Mouse (Mus musculus): ENCODE results near the gene Sfxn2. TPM values are rescaled to one million over a fixed set of nuclear protein-coding genes. Genes with fewer than 3 reads are reported as not detected.

The Sfxn2 gene
- polyA plus RNA-seq, 1 experiment, result 1.7 TPM

- 67% methylated on average over 3 of the region's 3 CpGs for WGBS
- no peak for DNase-seq (ENCODE audit: low read depth, low spot score)
Measured at GRCm38 (mm10) chr19:46647254-46647653, 74.1 kb downstream of the Sfxn2 start.

Other genes starting within 250 kb of the Sfxn2 start
- 29.0 and 38.8 TPM in 2 replicates for gene Psd, start 246.2 kb upstream of the Sfxn2 start, polyA plus RNA-seq (2012; rRNA removed)
- gene Fbxl15, start 245.2 kb upstream of the Sfxn2 start, polyA plus RNA-seq (2012; rRNA removed), result 14.5 and 19.4 TPM in 2 replicates
- 46.7 and 47.9 TPM in 2 replicates for gene Cuedc2, start 234.7 kb upstream of the Sfxn2 start, polyA plus RNA-seq (2012; rRNA removed)
- gene Mfsd13a, start 232.2 kb upstream of the Sfxn2 start, polyA plus RNA-seq (2012; rRNA removed), result 23.1 and 26.0 TPM in 2 replicates
- gene 2310034G01Rik, start 223.1 kb upstream of the Sfxn2 start, polyA plus RNA-seq (2012; rRNA removed), result 2.4 and 4.9 TPM in 2 replicates
- gene Actr1a, start 177.6 kb upstream of the Sfxn2 start, polyA plus RNA-seq (2012; rRNA removed), result 105 and 119 TPM in 2 replicates
- 6.6 and 8.1 TPM in 2 replicates for gene Sufu, start 176.5 kb upstream of the Sfxn2 start, polyA plus RNA-seq (2012; rRNA removed)
- 16.4 and 19.7 TPM in 2 replicates for gene Trim8, start 71.7 kb upstream of the Sfxn2 start, polyA plus RNA-seq (2012; rRNA removed)
- gene Arl3, start 167 bp upstream of the Sfxn2 start, polyA plus RNA-seq (2012; rRNA removed), result 5.6 and 7.6 TPM in 2 replicates
- gene Wbp1l, start 25.7 kb downstream of the Sfxn2 start, polyA plus RNA-seq (2012; rRNA removed), result 35.5 and 41.8 TPM in 2 replicates
- gene Cyp17a1, start 99.8 kb downstream of the Sfxn2 start, polyA plus RNA-seq (2012; rRNA removed), result 0.25 and 0.82 TPM in 2 replicates
- 3.5 and 5.0 TPM in 2 replicates for gene Borcs7, start 116.5 kb downstream of the Sfxn2 start, polyA plus RNA-seq (2012; rRNA removed)
- gene As3mt, start 134.1 kb downstream of the Sfxn2 start, polyA plus RNA-seq (2012; rRNA removed), result 19.9 and 25.9 TPM in 2 replicates
- 3.3 and 5.6 TPM in 2 replicates for gene Cnnm2, start 188.2 kb downstream of the Sfxn2 start, polyA plus RNA-seq (2012; rRNA removed)